Mouse (Mus musculus): ENCODE data around the gene Aifm2. TPM values are rescaled to one million over a fixed set of nuclear protein-coding genes. Genes with fewer than 3 reads are reported as not detected.

Aifm2 gene
- polyA plus RNA-seq, 1 experiment = 23.0 TPM

- no peaks in the 10 kb centered on the region for H3K36me3 ChIP-seq (ENCODE audit: control insufficient read depth, insufficient read depth, low read length)
- no peak overlapping the region for H3K27ac ChIP-seq (ENCODE audit: control insufficient read depth, insufficient read depth, low read depth, low read length)
- H3K27me3 ChIP-seq (ENCODE audit: control insufficient read depth, insufficient read depth, low read length) = no peaks in the 10 kb centered on the region
- TF ChIP-seq CTCF (IDR thresholded peaks at IDR 0.05; ENCODE audit: control insufficient read depth, insufficient read depth, insufficient replicate concordance, low read depth, low read length) (no peak), POLR2A (IDR thresholded peaks at IDR 0.05; ENCODE audit: control insufficient read depth, low read depth, low read length) (no peak)
- no peak overlapping the region for H3K4me3 ChIP-seq (ENCODE audit: control insufficient read depth, low read depth, low read length)
- H3K4me1 ChIP-seq (ENCODE audit: control insufficient read depth, insufficient read depth, low read length) = peaks cover 2% of the 10 kb centered on the region; the same call in 1 of the 2 replicates
Measured at GRCm38 (mm10) chr10:61750014-61750413, 35.0 kb downstream of the Aifm2 start.

GRCm38 (mm10) chr10:61751534-61752219, 36.6 kb downstream of the Aifm2 start:
- Histone ChIP-seq H3K36me3 (ENCODE audit: control insufficient read depth, insufficient read depth, low read length) (no peaks in the 10 kb centered on the region), H3K27ac (ENCODE audit: control insufficient read depth, insufficient read depth, low read depth, low read length) (no peak overlapping the region), H3K4me3 (ENCODE audit: control insufficient read depth, low read depth, low read length) (no peak overlapping the region), H3K4me1 (ENCODE audit: control insufficient read depth, insufficient read depth, low read length) (peaks cover 3% of the 10 kb centered on the region), H3K27me3 (ENCODE audit: control insufficient read depth, insufficient read depth, low read length) (no peaks in the 10 kb centered on the region)
- no peak for TF ChIP-seq CTCF (IDR thresholded peaks at IDR 0.05; ENCODE audit: control insufficient read depth, insufficient read depth, insufficient replicate concordance, low read depth, low read length)
- TF ChIP-seq POLR2A (IDR thresholded peaks at IDR 0.05; ENCODE audit: control insufficient read depth, low read depth, low read length) = no peak

GRCm38 (mm10) chr10:61753071-61753470, 38.0 kb downstream of the Aifm2 start:
- peak overlapping the region; percentile 45; the same call in 1 of the 2 replicates for H3K4me3 ChIP-seq (ENCODE audit: control insufficient read depth, low read depth, low read length)
- H3K4me1 ChIP-seq (ENCODE audit: control insufficient read depth, insufficient read depth, low read length) = peaks cover 6% of the 10 kb centered on the region
- H3K27ac ChIP-seq (ENCODE audit: control insufficient read depth, insufficient read depth, low read depth, low read length) = no peak overlapping the region
- no peaks in the 10 kb centered on the region for H3K36me3 ChIP-seq (ENCODE audit: control insufficient read depth, insufficient read depth, low read length)
- H3K27me3 ChIP-seq (ENCODE audit: control insufficient read depth, insufficient read depth, low read length) = no peaks in the 10 kb centered on the region
- TF ChIP-seq POLR2A (IDR thresholded peaks at IDR 0.05; ENCODE audit: control insufficient read depth, low read depth, low read length) (no peak; the same call in 1 of the 2 replicates), CTCF (IDR thresholded peaks at IDR 0.05; ENCODE audit: control insufficient read depth, insufficient read depth, insufficient replicate concordance, low read depth, low read length) (no peak)

GRCm38 (mm10) chr10:61757022-61757421, 42.0 kb downstream of the Aifm2 start:
- peaks cover 6% of the 10 kb centered on the region for H3K4me1 ChIP-seq (ENCODE audit: control insufficient read depth, insufficient read depth, low read length)
- H3K27me3 ChIP-seq (ENCODE audit: control insufficient read depth, insufficient read depth, low read length) = no peaks in the 10 kb centered on the region
- H3K4me3 ChIP-seq (ENCODE audit: control insufficient read depth, low read depth, low read length) = peak overlapping the region; percentile 18
- TF ChIP-seq CTCF (IDR thresholded peaks at IDR 0.05; ENCODE audit: control insufficient read depth, insufficient read depth, insufficient replicate concordance, low read depth, low read length) (no peak), POLR2A (IDR thresholded peaks at IDR 0.05; ENCODE audit: control insufficient read depth, low read depth, low read length) (no peak)
- H3K36me3 ChIP-seq (ENCODE audit: control insufficient read depth, insufficient read depth, low read length) = no peaks in the 10 kb centered on the region
- H3K27ac ChIP-seq (ENCODE audit: control insufficient read depth, insufficient read depth, low read depth, low read length) = no peak overlapping the region

- Histone ChIP-seq H3K27ac (ENCODE audit: control insufficient read depth, insufficient read depth, low read depth, low read length) (no peak overlapping the region), H3K27me3 (ENCODE audit: control insufficient read depth, insufficient read depth, low read length) (no peaks in the 10 kb centered on the region), H3K36me3 (ENCODE audit: control insufficient read depth, insufficient read depth, low read length) (no peaks in the 10 kb centered on the region), H3K4me3 (ENCODE audit: control insufficient read depth, low read depth, low read length) (peak overlapping the region; percentile 52; the same call in 1 of the 2 replicates), H3K4me1 (ENCODE audit: control insufficient read depth, insufficient read depth, low read length) (peaks cover 4% of the 10 kb centered on the region)
- TF ChIP-seq POLR2A (IDR thresholded peaks at IDR 0.05; ENCODE audit: control insufficient read depth, low read depth, low read length) (no peak), CTCF (IDR thresholded peaks at IDR 0.05; ENCODE audit: control insufficient read depth, insufficient read depth, insufficient replicate concordance, low read depth, low read length) (no peak)
Measured at GRCm38 (mm10) chr10:61758904-61759303, 43.8 kb downstream of the Aifm2 start.

- Histone ChIP-seq H3K4me1 (ENCODE audit: control insufficient read depth, insufficient read depth, low read length) (peaks cover 4% of the 10 kb centered on the region), H3K36me3 (ENCODE audit: control insufficient read depth, insufficient read depth, low read length) (no peaks in the 10 kb centered on the region), H3K27me3 (ENCODE audit: control insufficient read depth, insufficient read depth, low read length) (no peaks in the 10 kb centered on the region), H3K27ac (ENCODE audit: control insufficient read depth, insufficient read depth, low read depth, low read length) (no peak overlapping the region), H3K4me3 (ENCODE audit: control insufficient read depth, low read depth, low read length) (peak overlapping the region; percentile 60)
- no peak for TF ChIP-seq CTCF (IDR thresholded peaks at IDR 0.05; ENCODE audit: control insufficient read depth, insufficient read depth, insufficient replicate concordance, low read depth, low read length)
- TF ChIP-seq POLR2A (IDR thresholded peaks at IDR 0.05; ENCODE audit: control insufficient read depth, low read depth, low read length) = no peak
Measured at GRCm38 (mm10) chr10:61759869-61760268, 44.8 kb downstream of the Aifm2 start.

GRCm38 (mm10) chr10:61764689-61765088, 49.6 kb downstream of the Aifm2 start:
- Histone ChIP-seq H3K36me3 (ENCODE audit: control insufficient read depth, insufficient read depth, low read length) (no peaks in the 10 kb centered on the region), H3K4me1 (ENCODE audit: control insufficient read depth, insufficient read depth, low read length) (no peaks in the 10 kb centered on the region), H3K4me3 (ENCODE audit: control insufficient read depth, low read depth, low read length) (no peak overlapping the region), H3K27ac (ENCODE audit: control insufficient read depth, insufficient read depth, low read depth, low read length) (no peak overlapping the region), H3K27me3 (ENCODE audit: control insufficient read depth, insufficient read depth, low read length) (no peaks in the 10 kb centered on the region)
- TF ChIP-seq CTCF (IDR thresholded peaks at IDR 0.05; ENCODE audit: control insufficient read depth, insufficient read depth, insufficient replicate concordance, low read depth, low read length) = no peak
- no peak for TF ChIP-seq POLR2A (IDR thresholded peaks at IDR 0.05; ENCODE audit: control insufficient read depth, low read depth, low read length)

Data from testis, adult 2 months (tissue).